Mouse (Mus musculus): Measurements from ENCODE around the gene Fcrl5.

GRCm38 (mm10) chr3:87401321-87401720, 34.3 kb upstream of the Fcrl5 start:
- TF ChIP-seq TAL1 (IDR thresholded peaks at IDR 0.05; ENCODE audit: low read length) (no peak), GATA1 (IDR thresholded peaks at IDR 0.05; ENCODE audit: low read length) (no peak)

All from erythroblast, embryonic 14.5 days (primary cell).